Mouse (Mus musculus): ENCODE results near the gene Zbtb7b.

Zbtb7b gene

DNA sequence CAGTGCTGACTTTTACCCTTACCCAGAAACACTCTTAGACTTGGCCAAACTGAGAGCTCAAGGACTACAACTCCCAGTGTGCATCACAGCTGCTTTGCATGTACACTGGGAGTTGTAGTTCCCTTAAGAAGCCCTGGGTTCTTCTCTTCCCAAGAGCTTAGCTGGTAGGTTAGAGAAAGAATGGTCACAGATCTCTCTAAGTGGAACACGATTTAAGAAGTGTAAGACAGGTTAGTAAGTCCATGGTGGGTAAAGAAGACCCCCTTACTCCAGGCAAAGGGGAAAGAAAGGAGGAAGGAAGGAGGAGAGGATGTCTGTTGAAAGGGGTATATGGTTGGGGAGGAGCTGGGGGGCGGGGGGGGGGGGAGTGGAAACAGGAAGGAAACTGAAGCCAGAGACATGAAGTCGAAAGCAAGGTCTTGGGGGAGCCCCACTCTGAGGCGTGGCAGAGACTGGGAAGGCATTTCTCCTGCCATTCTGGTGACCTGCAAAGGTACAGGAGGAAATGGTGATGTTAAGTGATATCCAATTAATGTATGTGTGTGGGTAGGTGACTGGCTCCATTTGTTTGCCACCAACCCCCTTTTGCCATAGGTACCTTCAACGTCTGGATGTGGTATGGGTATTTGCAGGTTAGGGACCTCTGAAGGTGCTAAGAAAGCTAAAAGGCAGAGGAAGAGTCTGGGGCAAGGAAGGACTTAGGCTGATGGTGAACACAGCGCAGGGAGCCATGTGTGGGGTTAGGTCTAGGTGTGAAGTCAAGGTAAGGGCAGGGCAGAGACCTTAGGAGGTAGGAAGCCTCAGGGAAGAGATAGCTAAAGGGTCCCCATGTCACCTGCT is 5.5 kb downstream of the Zbtb7b start:
- peak; percentile 63 for DNase-seq (ENCODE audit: low spot score)

DNA sequence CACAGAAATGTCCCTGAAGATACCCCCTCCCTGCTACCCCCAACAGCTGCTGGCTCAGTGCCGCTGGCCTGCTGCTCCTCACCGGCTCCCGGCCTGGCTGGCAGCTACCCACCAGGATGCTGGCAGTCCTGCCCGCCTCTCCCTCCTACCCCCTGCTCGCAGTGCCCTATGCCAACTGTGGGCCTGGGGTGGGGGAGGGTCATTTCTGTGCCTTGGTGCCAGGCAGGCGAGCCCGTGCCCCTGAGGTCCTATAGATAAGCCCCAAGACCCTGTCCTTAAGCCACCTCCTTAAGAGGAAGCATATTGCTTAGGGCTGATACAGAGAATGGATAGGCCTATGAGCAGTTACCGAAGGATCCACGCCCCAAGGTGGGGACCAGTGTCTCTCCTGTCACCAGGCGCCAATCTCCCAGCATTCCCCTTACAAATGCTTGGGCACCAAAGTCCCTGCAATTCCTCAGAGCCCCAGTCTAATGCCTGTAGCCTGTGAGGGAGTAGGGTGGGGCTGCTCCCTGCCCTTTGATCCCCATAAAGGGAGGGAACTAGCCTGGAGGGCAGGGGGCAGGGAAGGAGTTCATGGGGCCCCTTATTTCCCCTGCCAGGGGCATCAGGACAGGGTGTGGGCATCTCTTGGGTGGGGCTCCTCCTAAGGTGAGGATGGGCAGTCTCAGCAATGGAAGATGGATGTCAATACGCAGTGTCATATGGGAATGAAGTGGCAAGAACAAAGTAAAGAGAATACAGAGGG is 6.3 kb downstream of the Zbtb7b start:
- DNase-seq (ENCODE audit: low spot score) = peak; percentile 66

DNA sequence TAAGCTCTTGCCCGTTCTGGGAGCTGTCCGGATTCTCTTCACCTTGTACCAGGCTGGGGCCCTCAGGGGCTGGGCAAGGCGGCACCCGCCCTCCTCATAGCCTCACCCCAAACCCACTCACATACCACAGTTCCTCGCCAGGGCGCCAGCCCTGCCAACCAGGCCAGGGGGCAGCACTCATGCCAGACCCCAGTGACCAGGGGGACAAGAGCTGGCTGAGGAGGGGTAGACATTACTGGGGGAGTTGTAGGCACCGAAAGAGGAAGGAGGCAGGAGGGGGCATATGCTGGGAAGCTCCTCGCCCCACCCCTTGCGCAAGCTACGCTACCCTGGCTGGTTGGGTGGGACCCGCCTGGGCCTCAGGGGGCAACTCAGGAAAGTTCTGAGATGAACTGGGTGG is 6.9 kb downstream of the Zbtb7b start:
- no peak for DNase-seq (ENCODE audit: low spot score)

DNA sequence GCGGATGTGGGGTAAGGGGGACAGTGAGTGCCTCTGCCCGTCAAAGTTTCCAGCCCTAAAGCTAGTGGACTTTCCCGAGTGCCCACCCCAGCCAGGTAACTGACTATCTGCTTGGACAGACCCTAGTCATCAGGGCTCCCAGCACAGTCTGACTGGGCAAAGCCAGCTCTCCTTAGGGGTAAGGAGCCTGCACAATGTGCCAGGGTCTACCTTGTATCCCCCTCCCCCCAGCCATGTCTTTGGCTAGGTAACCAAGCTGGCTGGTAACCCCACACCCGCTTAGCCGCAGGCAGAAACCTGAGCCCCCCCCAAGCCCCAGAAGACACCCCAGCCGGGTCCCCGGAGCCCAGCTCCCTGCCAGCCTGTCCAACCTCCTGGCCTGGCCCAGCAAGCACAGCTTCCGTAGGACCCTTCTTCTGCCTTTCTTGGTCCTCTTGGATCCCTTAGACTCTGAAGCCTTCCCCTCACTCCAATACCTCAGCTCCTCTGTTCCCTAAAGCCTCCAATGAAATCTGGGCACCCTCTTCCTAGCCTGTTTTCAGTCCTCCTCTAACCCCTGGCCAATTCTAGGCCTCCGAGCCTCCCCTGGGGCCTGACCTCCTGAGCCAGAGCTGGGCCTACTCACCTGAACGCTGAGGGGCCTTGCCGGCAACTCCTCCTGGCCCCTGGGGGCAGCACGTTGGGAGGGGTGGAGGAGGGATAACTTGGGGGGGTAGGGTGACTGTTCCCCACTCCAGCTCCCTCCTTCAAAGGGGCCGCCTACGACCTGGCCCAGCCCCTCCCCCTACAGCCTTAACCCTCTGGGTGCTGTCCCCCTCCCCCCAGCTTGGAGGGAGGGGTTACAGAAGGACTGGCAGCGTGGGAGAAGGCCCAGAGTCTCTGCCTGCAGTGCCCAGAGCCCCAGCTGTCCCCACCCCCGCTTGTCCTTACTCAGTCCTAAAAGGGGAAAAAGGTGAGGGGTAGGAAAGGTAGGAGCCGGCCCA is 7.8 kb downstream of the Zbtb7b start:
- DNase-seq (ENCODE audit: low spot score) = no peak

DNA sequence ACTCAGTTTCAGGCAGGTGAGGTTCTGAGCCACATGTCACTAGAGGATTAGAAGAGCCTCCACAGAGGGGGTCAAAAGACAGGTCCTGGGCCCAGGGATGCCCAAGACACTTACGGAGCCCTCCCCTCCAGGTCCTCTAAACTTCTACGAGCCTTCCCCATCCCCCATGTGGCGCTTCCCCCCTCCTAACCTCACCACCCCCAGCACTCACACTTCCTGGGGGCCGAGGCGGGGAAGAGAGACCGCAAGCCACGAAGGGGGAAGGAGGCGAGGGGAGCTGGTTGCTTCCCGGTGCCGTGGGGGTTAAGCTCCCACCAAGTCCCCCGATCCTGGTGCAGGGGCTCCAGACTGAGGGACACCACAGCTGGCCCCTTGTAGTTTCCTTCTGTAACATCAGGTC is 9.1 kb downstream of the Zbtb7b start:
- DNase-seq (ENCODE audit: low spot score) = no peak

DNA sequence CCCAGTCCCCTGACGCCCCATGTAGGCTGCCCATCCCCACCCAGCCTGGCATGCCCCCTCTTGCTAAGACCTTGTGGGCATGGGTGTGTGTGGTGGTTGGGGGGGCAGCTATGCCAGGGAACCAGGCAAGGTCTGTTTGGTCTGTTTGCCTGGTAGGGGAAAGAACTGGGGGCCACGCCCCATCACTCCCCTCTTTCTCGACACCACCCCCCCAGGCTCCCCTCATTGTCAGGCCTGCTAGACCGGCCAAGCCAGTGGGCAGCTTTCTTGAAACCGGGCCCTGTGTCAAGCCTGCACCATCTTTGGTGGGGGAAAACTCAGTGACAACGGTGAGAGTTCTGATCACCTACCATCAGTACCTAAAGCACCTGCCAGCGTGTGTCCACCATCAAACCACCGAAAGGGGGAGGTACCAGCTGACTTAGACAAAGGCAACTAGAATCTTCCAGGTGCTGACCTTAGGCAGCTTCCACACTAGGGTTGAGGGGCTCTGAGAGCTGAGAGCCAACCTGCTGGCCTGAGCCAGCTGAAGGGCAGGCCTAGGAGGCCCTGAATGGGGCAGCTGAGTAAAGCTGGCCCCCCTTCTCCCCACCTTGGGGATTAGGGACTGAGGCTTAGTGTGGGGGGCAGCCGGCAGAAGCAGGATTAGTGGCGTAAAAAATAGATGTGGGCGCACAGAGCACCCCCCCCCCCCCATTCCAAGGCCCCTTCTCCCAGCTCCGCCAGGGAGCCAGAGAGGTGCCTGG is 10.1 kb downstream of the Zbtb7b start:
- DNase-seq (ENCODE audit: low spot score) = no peak

DNA sequence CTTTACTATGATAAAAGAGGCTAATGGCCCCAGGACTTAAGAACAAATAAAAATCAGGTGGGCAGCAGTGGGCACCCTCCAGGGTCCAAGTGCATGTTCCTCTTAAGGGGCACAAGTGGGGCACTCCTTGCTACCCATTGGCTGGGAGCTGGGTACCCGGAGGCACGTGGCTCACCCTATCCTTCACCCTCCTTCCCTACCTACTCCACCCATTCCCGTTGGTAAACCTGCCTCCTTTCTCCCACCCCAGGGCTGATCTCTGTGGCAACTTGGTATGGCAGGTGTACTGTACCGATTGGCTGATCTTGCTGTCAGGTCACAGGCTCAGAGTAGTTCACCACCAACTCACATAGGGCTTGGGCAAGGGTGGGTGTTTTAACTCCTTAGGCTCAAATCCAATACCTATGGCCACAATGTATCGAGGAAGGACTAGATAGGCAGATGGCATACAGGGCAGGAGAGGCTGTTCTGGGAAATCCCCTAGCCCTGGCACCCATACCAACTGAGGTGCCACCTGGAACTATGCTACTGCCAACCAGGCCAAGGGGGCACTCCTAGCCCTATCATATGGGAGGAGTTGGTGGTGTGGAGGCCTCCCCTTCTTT is 10.8 kb downstream of the Zbtb7b start:
- DNase-seq (ENCODE audit: low spot score) = no peak

DNA sequence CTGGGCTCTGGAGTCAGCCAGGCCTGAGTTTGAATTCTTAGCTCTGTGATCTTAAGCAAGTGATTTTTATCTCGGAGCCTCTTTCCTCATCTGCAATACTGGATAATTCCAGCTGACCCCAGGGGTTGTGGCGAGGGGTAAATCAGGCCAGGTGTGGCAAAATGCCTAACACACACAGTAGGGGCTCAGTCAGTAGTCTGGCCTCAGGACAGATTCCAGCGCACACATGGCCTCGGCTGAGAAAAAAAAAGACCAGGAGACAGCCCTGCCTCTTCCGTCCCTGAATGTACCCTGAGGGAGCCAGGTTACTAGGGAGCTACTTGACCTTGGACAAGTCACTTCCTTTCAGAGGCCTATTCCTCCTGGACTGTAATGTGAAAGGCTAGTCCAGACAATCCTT is 11.6 kb downstream of the Zbtb7b start:
- no peak for DNase-seq (ENCODE audit: low spot score)

DNA sequence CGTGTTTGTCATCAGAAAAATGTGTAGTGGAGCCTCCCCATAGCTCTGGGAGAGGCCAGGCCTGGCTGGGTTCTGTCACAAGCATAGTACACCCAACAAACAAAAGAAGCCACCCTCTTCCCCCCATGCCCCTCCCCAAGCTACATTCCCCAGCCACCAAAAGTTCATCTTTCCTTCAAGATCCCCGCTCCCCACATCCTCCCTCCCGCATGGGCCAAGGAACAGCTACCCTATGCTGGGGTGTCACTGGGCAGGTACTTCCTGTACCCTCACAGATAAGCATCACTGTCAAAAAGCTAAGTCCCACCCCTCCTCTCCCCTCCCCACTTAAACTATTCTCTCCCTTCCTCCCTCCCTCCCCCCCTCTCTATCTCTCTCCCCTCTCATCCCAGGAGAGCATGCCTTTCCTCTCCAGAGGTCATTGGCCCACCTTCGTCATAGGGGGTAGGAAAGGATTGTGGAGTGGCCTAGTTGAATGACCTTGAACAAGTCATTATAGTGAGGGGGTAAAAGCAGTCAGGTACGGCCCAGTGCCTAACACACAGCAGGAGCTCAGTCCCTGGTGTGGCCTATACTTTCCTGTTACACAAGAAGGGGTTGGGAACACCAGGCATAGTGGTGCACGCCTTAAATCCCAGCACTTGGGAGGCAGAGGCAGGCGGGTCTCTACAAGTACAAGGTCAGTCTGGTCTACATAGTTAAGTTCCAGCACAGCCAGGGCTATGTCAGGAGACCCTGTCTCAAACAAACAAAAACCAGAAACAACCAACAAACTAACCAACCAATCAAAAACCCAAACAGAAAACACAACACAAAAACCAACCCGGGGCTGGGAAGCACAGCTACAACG is 12.3 kb downstream of the Zbtb7b start:
- DNase-seq (ENCODE audit: low spot score) = no peak

DNA sequence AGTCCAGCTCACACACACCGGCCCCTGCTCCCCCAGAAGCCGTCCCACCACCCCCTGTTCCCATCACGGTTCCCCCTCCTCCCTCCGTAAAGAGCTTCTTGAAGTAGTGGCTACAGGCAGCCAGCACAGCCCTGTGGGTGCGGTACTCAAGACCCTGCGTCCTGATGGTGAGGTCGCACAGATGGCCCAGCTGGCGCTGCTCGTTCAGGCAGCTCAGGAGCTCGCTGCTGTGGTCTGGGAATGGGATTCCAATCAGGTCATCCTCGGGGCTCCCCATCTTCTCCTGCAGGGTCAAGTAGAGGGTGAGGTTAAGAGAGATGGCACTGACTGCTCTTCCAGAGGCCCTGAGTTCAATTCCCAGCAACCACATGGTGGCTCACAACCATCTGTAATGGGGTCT is 13.3 kb downstream of the Zbtb7b start:
- DNase-seq (ENCODE audit: low spot score) = no peak

DNA sequence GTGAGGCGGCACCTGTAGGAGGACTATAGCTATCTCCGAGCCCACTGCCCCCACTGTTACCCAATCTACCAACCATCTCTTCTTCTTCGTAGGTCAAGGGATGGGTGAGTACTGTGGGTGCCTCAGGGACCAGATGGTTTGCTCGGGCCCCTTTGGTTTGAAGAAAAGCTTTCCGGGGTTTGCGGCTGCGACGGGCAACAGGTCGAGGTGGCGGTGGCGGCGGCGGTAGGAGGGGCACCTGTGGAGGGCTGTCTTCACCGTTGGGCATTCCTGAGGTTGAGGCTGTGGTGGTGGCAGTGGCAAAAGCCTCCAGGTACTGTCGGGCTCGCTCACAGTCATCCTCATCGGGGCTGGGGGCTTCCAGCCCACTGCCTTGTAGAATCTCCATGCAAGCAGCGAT is 13.9 kb downstream of the Zbtb7b start:
- DNase-seq (ENCODE audit: low spot score) = no peak

DNA sequence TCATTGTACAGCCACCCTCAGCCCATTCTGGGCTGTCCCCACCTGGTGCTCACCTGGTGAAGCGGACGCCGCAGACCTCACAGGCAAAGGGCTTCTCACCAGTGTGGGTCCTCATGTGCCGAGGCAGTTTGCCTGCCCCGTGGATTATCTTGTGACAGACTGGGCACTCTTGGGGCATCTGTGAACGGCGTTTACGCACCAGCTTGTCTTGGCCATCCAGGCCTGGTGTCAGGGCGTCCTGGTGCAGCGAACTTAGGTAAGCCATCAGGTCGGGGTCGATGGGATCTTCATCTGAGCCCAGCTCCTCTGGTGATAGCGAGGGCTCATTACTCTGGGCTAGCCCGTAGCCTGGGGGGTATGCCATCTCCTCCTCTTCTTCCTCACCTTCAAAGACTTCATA is 14.3 kb downstream of the Zbtb7b start:
- no peak for DNase-seq (ENCODE audit: low spot score)

DNA sequence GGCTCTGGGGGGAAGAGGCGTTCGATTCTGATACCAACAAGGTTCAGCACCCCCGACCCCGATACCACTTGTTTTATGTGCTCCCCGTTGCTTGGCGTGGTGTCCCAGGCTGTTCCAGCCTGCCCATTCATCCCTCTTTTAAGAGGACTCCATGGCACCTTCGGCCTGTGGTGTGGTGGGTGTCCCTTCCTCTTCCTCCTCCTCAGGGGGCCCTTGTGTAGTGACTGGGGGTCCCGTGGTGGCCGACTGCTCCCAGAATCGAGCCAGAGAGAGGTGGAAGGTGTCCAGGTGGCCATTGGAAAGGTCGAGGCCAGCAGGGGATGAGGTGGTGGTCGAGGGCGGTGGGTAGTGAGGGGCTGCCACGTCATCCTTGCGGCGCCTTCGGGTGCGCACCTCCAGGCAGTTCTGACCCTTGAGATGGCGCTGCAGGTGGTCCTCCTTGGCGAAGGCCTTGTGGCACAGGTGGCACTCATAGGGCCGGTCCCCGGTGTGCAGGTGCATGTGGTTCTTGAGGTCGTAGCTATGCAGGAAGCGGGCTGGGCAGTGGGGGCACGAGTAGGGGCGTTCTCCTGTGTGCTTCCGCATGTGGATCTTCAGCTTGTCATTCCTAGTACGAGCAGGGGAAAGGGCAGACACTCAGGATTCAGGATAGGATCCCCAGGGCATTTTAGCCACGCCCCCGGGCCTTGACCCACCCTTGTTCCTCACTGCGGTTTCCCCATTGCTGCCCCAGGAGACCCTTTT is 15.0 kb downstream of the Zbtb7b start:
- DNase-seq (ENCODE audit: low spot score) = no peak

DNA sequence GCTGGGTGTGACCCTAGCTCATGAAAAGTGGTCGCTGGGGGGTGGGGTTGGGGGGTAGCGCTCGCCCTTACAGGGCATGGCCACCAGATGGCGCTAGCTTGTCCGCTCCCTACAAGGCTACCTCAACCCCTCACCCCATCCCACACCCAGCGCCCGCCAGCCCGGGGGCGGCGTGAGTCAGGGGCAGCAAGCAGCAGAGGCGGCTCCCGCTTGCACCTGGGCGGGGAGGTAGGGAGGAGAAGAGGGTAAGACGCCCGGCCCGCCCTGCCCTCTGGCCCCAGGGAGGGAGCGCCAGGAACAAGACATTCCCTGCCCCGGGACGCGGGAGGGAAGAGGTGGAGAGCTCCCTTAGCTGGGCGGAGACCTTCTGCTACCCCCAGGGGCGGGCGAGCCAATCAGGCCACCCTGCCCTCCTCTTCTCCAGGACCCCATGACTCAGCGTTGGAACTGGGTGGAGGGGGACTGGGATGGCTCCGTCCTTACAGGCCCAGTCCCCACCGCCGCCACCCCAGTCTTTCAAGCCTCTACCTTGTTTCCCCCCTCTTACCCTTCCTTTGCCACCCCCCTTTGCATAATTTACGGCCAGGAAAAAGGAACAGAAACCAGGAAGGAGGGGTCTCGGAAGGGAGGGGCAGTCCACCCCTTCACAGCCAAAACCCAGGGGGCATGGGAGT is 16.0 kb downstream of the Zbtb7b start:
- peak; percentile 89 for DNase-seq (ENCODE audit: low spot score)

DNA sequence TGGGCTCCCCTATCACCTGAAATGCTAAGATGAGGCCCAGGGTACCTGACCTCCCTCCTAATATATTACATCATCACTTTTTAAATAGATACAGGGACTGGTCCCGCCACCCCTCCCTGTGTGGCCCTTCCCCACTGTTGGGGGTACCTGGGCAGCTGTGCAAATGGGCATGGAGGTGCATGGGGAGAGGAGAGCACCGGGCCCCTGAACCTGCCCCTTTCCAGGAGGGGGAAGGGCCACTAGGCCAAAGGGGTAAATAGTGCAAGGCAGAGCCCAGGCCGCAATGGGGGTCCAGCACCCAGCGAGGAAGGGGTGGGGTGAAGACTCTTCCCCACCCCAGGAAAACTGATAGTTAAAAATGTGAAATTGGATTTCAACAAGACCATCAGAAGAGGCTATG is 16.7 kb downstream of the Zbtb7b start:
- no peak for DNase-seq (ENCODE audit: low spot score)

DNA sequence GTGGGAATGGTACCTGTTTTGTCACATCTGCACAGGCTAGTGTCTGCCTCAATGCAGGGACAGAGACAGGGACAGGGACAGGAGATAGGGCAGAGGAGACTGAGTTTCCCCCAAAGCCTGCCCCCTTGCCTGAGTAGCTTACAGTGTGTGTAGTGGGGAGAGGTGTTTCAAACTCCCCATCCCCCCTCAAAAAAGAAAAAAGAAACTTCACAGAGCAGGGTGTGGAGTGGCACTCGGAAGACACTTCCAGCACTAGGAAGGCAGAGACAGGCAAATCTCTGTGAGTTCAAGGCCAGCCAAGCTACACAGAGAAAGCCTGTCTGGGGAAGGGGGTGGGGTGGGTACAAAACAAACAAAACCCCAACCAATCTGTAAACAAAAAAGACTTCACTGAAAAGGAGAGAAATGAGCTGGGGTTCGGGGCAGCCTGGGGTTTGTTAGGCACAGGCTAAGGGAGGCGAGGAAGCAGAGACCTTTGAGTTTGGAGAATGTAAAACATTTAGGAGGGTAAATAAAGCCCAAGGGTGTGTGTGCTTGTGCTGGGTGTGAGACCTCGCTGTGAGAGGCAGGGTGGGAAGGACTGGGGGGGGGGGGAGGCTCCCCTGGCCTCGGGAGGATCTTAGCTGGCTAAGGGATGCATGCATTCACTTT is 20.9 kb downstream of the Zbtb7b start:
- DNase-seq (ENCODE audit: low spot score) = no peak

DNA sequence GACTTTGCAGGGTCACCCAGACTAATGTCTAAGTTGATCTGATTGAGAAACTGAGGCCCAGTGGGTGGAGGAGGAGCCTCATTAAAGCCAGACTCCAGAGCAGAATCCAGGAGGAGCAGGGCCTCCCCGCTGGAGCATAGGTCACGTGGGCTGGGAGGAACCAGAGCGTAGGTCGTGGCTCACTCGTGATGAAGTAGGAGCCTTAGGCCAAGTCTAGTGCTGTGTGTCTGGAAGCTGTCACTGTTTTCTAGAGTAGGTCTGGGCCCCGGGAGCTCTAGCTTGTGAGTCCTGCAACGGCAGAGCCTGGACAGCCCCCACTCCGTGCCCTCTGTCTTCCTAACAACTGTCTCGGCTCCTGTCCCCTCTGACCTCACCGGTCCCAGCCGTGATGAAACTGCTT is 27.2 kb downstream of the Zbtb7b start:
- no peak for DNase-seq (ENCODE audit: low spot score)

All from MN1 (cell line).